Mouse (Mus musculus) intestine, embryonic 14.5 days (tissue): Measurements from ENCODE around the gene Wasf3. TPM values are rescaled to one million over a fixed set of nuclear protein-coding genes. Genes with fewer than 3 reads are reported as not detected.

Experiments
- polyA plus RNA-seq: library from polyadenylated mRNA; unstranded; fragments of >200 nt; fragmentation: Nextera tagmentation; extraction: Ambion mirVana; gene quantifications from 2 replicates; pipeline ENCODE4 v1.2.1, GENCODE M21; 2014

Wasf3 gene
- polyA plus RNA-seq, 1 experiment from 2014 or later: 1.5 TPM

Other genes with a start within 250 kb of the Wasf3 start
- not detected in 2 replicates for gene Gm5565, start 224.4 kb upstream of the Wasf3 start, polyA plus RNA-seq
- not detected in 2 replicates for gene Gm6309, start 214.3 kb upstream of the Wasf3 start, polyA plus RNA-seq
- gene 1700001J03Rik, start 199.7 kb upstream of the Wasf3 start, polyA plus RNA-seq: not detected in 2 replicates
- 38.8 and 39.9 TPM in 2 replicates for gene Rnf6, start 163.4 kb upstream of the Wasf3 start, polyA plus RNA-seq
- 28.9 and 35.1 TPM in 2 replicates for gene Cdk8, start 153.8 kb upstream of the Wasf3 start, polyA plus RNA-seq
- not detected in 2 replicates for gene Gm6408, start 97.0 kb downstream of the Wasf3 start, polyA plus RNA-seq
- gene Gm6370, start 106.4 kb downstream of the Wasf3 start, polyA plus RNA-seq: not detected in 2 replicates
- gene 4930449I24Rik, start 117.4 kb downstream of the Wasf3 start, polyA plus RNA-seq: not detected in 2 replicates
- not detected in 2 replicates for gene Gm3402, start 129.1 kb downstream of the Wasf3 start, polyA plus RNA-seq
- not detected in 2 replicates for gene Gm3404, start 140.8 kb downstream of the Wasf3 start, polyA plus RNA-seq
- gene Gm3409, start 152.7 kb downstream of the Wasf3 start, polyA plus RNA-seq: not detected in 2 replicates
- gene Gm3415, start 171.2 kb downstream of the Wasf3 start, polyA plus RNA-seq: not detected in 2 replicates
- 0.62 TPM in 1 of 2 replicates, not detected in the other for gene Gpr12, start 200.3 kb downstream of the Wasf3 start, polyA plus RNA-seq